Mouse (Mus musculus) 3T3-L1 (cell line): ENCODE measurements at regions not wholly inside any gene's neighbourhood (a gene's known extent, or its start where the extent isn't known, plus 50 kb on each side); places are given as distances from the start of the nearest gene placed in this dataset.

Experiments
- DNase-seq: peaks from one replicate; pipeline ENCODE4 v3.0.0-alpha.2; 2015; ENCODE audit warnings: low read depth, low spot score

- DNase-seq: peak; percentile 63
Observed at GRCm38 (mm10) chr9:61046517-61046916, 252.2 kb downstream of the Uaca start.

- no peak for DNase-seq
Observed at GRCm38 (mm10) chr9:61047289-61047688, 252.9 kb downstream of the Uaca start.

DNA sequence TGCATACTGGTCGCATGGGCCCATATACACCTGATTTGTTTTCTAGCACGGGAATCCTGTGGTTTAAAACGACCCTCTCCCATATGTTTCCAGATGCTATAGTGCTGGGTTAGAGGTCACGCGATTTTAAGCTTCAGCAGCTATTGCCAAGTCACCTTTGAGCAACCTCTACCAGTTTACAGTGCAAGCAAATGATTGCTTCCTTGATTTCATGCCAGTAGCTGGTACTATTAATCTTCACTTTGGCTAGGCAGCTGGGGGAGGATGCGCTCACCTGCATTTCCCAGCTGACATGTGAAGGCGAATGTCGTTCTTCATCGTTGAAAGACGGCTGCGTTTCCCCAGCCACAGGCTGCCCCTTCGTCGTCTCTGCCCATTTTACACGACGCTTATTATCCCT lies 254.2 kb downstream of the Uaca start:
- no peak for DNase-seq

DNA sequence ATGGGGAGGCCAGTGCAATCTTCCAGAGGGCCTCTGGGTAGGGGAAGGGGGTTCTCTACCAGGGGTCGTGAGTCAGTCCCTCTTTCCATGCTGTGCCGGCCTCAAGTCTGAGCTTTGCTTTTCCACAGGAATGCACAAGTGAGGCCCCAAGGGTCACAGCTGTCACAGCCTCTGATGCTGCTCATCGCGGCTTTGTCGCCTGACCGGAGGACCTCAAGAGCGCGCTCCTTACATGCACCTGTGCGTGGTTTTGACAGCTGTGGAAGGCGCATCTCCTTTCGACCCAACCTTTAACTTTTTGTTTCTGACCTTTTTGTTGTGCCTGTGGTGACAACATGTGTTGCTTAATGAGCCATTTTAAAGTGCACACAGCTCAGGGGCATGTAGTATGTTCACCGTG lies 258.3 kb downstream of the Uaca start:
- no peak for DNase-seq

- peak; percentile 72 for DNase-seq
Observed at GRCm38 (mm10) chr9:61054427-61054826, 260.1 kb downstream of the Uaca start.

- no peak for DNase-seq
Observed at GRCm38 (mm10) chr9:61055392-61055791, 261.1 kb downstream of the Uaca start.

- DNase-seq: no peak
Observed at GRCm38 (mm10) chr9:61055928-61056730, 261.8 kb downstream of the Uaca start.

DNA sequence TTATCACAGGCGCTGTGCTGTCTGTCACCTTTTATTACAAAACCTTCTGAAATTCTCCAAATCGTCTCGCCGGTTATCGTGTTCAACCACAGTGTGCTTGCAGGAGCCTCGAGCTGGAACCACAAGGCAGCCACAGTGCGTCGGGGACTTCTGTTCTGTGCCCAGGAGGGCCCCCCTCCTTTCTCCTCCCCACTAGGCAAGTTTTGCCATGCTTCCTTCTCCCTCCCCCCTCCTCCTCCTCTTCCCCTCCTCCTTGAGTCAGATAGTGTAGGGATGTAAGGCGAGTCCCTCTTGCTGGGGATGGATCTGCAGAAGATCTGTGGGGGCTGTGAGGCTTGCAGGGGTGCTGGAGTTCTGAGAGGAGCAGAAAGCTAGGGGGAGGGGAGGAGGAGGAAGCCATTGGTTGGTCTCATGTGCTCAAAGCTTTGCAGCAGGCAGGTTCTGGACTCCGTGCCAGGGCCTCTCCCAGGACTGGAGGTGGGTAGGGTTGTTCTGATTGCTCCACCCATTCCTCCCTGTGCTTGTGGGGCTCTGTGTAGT lies 262.5 kb downstream of the Uaca start:
- DNase-seq: no peak

GRCm38 (mm10) chr9:61059225-61059624 lies 264.9 kb downstream of the Uaca start:
- no peak for DNase-seq

GRCm38 (mm10) chr9:61060958-61061357 lies 266.6 kb downstream of the Uaca start:
- no peak for DNase-seq

DNA sequence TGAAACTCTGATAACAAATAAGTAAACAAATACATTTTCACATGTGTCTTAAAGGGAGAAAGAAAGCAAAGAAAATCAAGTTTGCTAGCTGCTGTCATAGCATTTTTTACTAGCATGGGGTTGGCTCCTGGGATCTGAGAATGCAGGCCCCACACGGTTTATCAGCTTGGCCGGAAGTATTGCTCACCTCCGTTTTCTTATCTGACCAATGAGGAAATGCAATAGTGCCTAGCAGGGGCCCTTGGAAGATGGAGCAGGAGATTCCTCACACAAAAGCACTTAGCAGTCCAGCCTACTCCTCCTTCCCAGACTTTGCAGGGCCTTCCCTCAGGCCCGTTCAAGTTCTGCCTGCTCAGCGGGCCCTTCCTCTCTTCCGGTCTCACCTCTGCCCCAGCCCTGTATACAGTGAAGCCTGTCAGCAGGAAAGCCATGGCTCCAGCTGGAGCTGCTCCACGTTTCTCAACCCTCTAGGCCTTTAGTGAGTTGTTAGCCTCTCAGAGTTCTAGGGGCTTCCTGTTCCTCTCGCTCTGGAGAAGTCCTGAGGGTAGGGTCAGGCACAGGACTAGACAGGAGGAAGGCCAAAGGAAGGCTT lies 270.5 kb downstream of the Uaca start:
- no peak for DNase-seq

DNA sequence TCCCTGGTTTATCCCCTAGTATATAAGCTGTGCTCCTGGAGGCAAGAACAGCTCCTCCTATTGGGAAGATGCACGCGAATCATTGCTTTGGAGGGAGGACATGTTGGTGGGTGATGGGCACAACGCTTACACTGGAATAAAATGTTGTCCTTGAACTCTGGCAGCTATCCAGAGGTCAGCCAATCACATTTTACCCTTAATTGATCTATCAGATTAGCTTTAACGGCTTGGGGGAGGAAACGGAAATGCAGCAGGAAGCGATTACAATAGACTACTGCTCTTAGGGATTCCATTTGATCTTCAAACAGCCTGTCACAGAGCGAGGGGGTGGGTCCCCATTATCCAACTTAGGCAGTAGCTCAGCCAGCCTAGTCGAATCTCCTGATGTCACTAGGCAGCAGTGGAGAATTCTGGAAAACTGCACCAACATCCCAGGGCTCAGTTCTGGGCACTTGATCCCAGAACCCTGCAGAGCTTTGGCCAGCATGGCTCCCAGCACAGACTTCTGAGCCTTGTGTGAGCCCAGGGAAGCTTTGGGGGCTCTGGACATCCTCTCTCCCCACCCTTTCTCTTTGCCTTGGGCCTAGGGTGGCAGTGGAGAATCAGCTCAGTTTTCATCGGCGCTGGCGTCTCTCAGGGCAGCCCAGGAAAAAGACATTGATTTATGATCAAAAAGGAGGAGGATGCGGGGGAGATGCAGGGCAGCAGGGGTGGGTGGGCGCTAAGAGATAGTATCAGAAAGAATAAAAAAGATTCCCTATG lies 275.4 kb downstream of the Uaca start:
- no peak for DNase-seq

- DNase-seq: no peak
Observed at GRCm38 (mm10) chr9:61070315-61070707, 276.0 kb downstream of the Uaca start.

- DNase-seq: no peak
Observed at GRCm38 (mm10) chr9:61070861-61071260, 276.5 kb downstream of the Uaca start.

GRCm38 (mm10) chr9:61073482-61073881 lies 279.1 kb downstream of the Uaca start:
- DNase-seq: peak; percentile 54

DNA sequence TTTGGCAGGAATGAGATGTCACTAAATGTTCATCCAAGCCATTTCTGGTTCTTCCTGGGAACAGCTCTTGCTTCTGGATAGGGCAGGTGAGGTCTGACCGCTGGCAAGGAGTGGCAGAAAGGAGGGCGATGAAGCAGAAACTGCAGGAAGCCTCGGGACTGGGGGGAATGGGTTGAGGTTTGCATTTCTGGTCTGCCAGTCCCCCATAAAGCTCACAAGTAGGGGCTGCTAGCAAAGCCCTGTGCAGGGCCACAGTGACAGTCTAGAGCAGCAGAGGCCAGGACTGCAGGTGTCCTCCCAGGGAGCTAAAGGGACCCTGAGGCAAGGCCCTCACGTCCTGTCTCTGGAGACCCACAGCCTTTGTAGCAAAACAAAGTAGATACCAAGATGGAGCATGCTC lies 280.7 kb downstream of the Uaca start:
- DNase-seq: no peak

DNA sequence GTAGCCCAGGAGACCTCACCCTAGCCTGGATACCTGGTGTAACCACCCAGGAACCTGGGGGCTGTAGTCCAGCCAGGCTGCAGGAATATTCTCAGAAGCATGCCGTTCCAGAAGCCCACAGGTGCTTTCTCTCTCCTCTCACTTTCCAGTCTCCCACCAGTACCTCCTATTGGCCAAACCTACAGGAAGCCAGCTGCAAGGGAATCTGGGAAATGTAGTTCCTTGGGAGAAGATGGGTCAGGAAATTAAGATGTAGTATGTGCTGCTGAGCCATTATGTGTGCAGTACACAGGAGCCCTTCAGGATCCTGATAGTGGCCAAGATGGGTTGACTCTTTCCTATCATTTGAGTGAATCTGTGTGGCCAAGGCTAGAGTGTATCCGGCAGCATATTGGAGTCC lies 282.8 kb downstream of the Uaca start:
- DNase-seq: no peak

- no peak for DNase-seq
Observed at GRCm38 (mm10) chr9:61077807-61078206, 283.5 kb downstream of the Uaca start.

GRCm38 (mm10) chr9:61081474-61082021 lies 287.2 kb downstream of the Uaca start:
- DNase-seq: no peak

DNA sequence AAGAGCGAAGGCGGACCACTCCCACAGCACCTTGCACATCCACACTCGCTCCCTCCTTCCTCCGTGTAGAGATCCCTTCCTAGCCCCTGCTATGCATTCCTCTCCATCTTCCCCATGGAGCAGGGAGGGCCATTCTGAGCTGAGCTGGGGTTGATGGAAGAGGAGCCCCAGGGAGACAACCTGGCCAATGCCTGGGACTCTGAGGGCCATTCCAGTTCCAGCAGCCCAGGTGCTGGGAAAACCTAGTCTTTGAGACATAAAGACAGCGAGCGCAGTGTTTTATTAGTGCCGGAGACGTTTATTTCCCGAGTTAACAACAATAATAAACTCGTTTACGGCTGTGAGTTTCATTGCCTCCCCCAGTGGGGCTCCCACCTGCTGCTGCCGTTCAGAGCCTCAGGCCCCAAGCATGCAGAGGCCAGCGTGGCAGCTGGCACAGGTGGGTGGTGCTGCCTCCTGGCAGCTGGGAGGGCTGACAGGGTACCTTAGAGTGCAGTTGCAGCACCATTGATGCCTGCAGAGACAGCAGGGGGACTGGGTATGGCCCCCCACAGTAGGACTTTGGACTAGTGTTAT lies 287.4 kb upstream of the Tle3 start:
- DNase-seq: no peak

GRCm38 (mm10) chr9:61087035-61087434 lies 285.1 kb upstream of the Tle3 start:
- DNase-seq: no peak
